Mouse (Mus musculus): ENCODE data around the gene Tns1. TPM values are rescaled to one million over a fixed set of nuclear protein-coding genes. Genes with fewer than 3 reads are reported as not detected.

The Tns1 gene
- polyA plus RNA-seq, 1 experiment: 0.85 TPM

DNA sequence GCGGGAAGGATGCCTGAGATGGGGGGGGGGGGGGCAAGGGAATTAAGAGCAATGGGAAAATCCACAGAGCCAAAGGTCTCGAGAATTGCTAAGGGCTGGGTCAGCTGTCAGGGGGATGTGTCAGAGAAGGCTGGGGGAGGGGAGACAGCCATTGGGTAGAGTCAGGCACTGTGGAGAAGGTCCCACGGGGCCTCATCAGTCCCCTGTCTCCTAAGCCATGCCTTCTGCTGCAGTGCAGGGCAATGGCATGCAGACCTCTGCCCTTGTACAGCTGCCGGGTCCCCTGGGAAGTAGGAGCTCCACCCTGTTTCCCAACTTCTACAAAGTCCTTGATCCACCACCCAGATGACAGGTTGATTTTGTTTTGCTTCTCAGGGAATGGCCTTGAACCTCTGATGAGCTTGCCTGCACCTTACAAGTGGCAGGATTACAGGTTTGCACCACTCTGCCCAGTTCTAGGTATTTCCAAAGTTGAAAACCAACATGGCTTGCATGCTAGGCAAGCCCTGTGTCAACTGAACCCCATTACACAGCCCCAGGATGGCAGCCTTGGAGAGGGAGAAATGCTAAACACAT lies 98.5 kb downstream of the Tns1 start:
- TF ChIP-seq GATA1 (IDR thresholded peaks at IDR 0.05; ENCODE audit: low read length): no peak

- no peak for TF ChIP-seq GATA1 (IDR thresholded peaks at IDR 0.05; ENCODE audit: low read length)
Measured at GRCm38 (mm10) chr1:74025227-74025626, 99.0 kb downstream of the Tns1 start.

GRCm38 (mm10) chr1:74024452-74025190 lies 99.6 kb downstream of the Tns1 start:
- no peak for TF ChIP-seq GATA1 (IDR thresholded peaks at IDR 0.05; ENCODE audit: low read length)

GRCm38 (mm10) chr1:74022998-74023397 lies 101.3 kb downstream of the Tns1 start:
- TF ChIP-seq GATA1 (IDR thresholded peaks at IDR 0.05; ENCODE audit: low read length): no peak

- no peak for TF ChIP-seq GATA1 (IDR thresholded peaks at IDR 0.05; ENCODE audit: low read length)
Measured at GRCm38 (mm10) chr1:74022536-74022935, 101.7 kb downstream of the Tns1 start.

- no peak for TF ChIP-seq GATA1 (IDR thresholded peaks at IDR 0.05; ENCODE audit: low read length)
Measured at GRCm38 (mm10) chr1:74020235-74020634, 104.0 kb downstream of the Tns1 start.

GRCm38 (mm10) chr1:74017399-74018172 lies 106.7 kb downstream of the Tns1 start:
- TF ChIP-seq GATA1 (IDR thresholded peaks at IDR 0.05; ENCODE audit: low read length): no peak

DNA sequence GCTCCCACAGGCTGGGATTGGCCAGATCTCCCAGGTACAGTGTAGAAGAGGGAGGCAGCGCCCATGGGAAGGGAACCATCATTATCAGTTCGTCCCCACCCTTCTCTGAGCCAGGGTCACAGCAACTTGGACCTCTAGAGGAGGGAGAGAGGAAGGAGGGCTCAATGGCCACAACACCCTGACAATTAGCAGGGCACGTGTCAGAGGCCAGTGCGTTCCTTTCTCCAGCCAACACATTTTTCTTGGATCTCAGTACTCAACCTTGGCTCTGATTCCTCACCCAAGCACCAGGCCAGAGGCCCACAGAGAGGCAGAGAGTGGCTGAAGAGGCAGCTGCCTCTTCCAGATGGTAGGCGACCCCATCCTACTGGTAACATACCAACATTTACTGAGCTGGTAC lies 107.6 kb downstream of the Tns1 start:
- no peak for TF ChIP-seq GATA1 (IDR thresholded peaks at IDR 0.05; ENCODE audit: low read length)

- TF ChIP-seq GATA1 (IDR thresholded peaks at IDR 0.05; ENCODE audit: low read length): no peak
Measured at GRCm38 (mm10) chr1:74015513-74016234, 108.6 kb downstream of the Tns1 start.

DNA sequence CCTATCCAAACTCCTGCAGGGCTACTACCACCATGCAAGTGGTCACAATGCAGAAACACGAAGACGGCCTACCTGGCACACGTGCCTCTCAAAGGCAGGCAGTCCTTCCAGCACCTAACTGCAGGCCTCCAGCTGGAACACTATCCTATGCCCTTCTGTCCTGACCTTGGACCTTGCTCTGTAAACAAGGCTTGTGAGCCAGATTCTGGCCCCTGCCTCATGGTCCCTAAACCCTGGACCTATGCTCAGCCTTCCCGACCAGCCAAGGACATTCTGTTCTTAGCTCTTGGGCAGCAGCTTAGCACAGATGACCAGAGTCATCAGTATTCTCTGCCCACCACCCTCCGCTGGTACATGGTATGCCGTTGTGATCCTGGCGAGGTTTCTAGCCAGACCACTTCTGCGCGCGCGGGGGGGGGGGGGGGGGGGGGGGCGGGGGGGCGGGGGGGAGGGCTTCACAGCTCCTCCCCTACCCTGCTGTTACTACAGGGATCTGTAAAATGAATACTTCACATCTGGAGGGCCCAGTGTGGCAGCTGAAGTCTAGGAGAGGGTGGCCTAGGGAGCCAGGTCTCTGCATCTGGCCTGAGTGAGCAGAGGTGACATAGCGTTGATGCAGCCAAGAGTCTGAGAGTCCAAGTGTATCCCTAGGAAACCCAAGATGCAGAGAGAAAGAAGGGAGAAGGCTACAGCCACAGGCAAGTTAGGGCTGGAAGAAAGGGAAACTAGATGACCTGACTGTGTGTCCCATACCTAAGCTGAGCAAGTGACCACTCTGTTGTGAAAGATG lies 109.5 kb downstream of the Tns1 start:
- TF ChIP-seq GATA1 (IDR thresholded peaks at IDR 0.05; ENCODE audit: low read length): no peak

GRCm38 (mm10) chr1:74013296-74014031 lies 110.8 kb downstream of the Tns1 start:
- no peak for TF ChIP-seq GATA1 (IDR thresholded peaks at IDR 0.05; ENCODE audit: low read length)

DNA sequence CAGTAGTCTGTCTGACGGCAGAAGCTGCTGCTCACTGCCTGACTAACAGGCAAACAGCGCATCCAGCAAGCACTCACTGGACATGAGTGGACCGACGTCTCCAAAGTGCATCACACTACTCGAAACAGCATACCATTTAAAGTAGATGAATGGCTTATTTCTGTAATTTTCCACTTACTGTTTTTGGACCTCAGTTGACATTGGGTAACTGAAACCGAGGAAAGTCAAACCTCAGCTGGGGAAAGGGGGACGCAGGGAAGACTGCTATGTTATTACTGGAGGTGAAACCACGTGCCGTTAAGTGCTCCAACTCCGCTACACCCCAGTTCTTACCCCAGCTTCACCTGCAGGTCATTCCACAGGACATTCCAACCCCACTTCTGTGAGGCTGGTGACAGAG lies 111.5 kb downstream of the Tns1 start:
- no peak for TF ChIP-seq GATA1 (IDR thresholded peaks at IDR 0.05; ENCODE audit: low read length)

GRCm38 (mm10) chr1:74009495-74009894 lies 114.8 kb downstream of the Tns1 start:
- TF ChIP-seq GATA1 (IDR thresholded peaks at IDR 0.05; ENCODE audit: low read length): no peak

DNA sequence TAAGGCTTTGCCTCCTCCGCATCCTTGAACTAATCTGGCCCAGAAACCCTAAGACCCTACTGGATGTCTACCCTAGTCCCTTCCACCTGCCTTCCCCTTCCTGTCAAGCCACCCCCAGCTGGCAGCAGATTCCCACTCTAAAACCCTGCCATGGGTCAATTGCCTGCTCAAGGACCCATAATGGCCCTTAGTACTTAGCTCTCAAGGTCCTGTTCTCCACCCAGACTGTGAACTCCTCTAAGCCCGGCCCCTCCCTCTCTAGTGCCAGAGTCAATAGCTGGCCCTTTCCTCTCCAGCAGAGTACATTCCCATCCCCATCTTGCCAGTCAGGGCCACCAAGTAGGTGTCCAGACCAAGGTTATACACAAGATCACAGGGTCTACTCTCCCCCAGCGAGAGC lies 115.3 kb downstream of the Tns1 start:
- no peak for TF ChIP-seq GATA1 (IDR thresholded peaks at IDR 0.05; ENCODE audit: low read length)
